Mouse (Mus musculus) G1E (cell line): ENCODE results near the gene Serpinb9c.

Experiments used
- CTCF ChIP-seq: IDR thresholded peaks from 2 replicates; pipeline ENCODE4 v1.5.1; 2012; ENCODE audit warnings: low read depth, low read length, inconsistent platforms, mixed read lengths
- GATA1 ChIP-seq: IDR thresholded peaks from 2 replicates; pipeline ENCODE4 v1.6.1; 2012; ENCODE audit warnings: borderline replicate concordance, low read length, inconsistent platforms, mixed read lengths
- GATA2 ChIP-seq: IDR thresholded peaks from 2 replicates; pipeline ENCODE4 v1.6.1; 2012; ENCODE audit warnings: low read depth, low read length, inconsistent platforms, borderline replicate concordance
- POLR2AphosphoS5 ChIP-seq: IDR thresholded peaks from 2 replicates; pipeline ENCODE4 v1.6.1; 2012; ENCODE audit warnings: low read depth, low read length, inconsistent platforms; ENCODE audit not compliant: insufficient replicate concordance
- TAL1 ChIP-seq: conservative IDR thresholded peaks from 2 replicates; pipeline ENCODE4 v1.6.1; 2012; ENCODE audit warnings: low read depth, low read length, inconsistent platforms, mixed read lengths

GRCm38 (mm10) chr13:33192659-33193058, 33.1 kb upstream of the Serpinb9c start, which contains the start of gene Serpinb9d:
- TF ChIP-seq CTCF (no peak), GATA1 (no peak), POLR2AphosphoS5 (no peak), TAL1 (no peak), GATA2 (no peak)
